Mouse (Mus musculus): ENCODE results near the gene Stk24. TPM values are rescaled to one million over a fixed set of nuclear protein-coding genes. Genes with fewer than 3 reads are reported as not detected.

Gene Stk24
- total and polyA plus RNA-seq, 3 experiments: 21.4 to 75.6 (median 70.2) TPM

GRCm38 (mm10) chr14:121353648-121354377, 26.0 kb downstream of the Stk24 start:
- Histone ChIP-seq H3K4me3 (no peak overlapping the region), H3K9ac (ENCODE audit: low read depth, low read length) (no peak overlapping the region), H3K27me3 (ENCODE audit: control insufficient read depth, insufficient read depth, low read length) (no peaks in the 10 kb centered on the region), H3K79me2 (replicated peaks; ENCODE audit: control insufficient read depth, insufficient read depth, low read length) (peaks cover 11% of the 10 kb centered on the region), H3K27ac (no peak overlapping the region), H3K4me1 (ENCODE audit: control insufficient read depth, insufficient read depth, low read length) (peaks cover 38% of the 10 kb centered on the region), H3K36me3 (ENCODE audit: control insufficient read depth, insufficient read depth, low read length) (peaks cover 9% of the 10 kb centered on the region)
- WGBS: 67% methylated on average over 10 of the region's 10 CpGs
- no peak for TF ChIP-seq CTCF (IDR thresholded peaks at IDR 0.05)
- TF ChIP-seq EP300 (IDR thresholded peaks at IDR 0.05; ENCODE audit: insufficient read depth, low read depth, low read length): no peak
- TF ChIP-seq POLR2A (IDR thresholded peaks at IDR 0.05; ENCODE audit: insufficient read depth, low read depth, low read length): no peak
- no peak for DNase-seq
- intact Hi-C loops (cut with DNase I): loop anchor here (5.0 kb wide), 1 partner anchor 42 kb away; no protein-coding TSS in a partner anchor

GRCm38 (mm10) chr14:121352744-121353143, 27.1 kb downstream of the Stk24 start:
- Histone ChIP-seq H3K9ac (ENCODE audit: low read depth, low read length) (no peak overlapping the region), H3K27ac (no peak overlapping the region), H3K27me3 (ENCODE audit: control insufficient read depth, insufficient read depth, low read length) (no peaks in the 10 kb centered on the region), H3K4me3 (no peak overlapping the region), H3K79me2 (replicated peaks; ENCODE audit: control insufficient read depth, insufficient read depth, low read length) (peaks cover 11% of the 10 kb centered on the region), H3K36me3 (ENCODE audit: control insufficient read depth, insufficient read depth, low read length) (peaks cover 10% of the 10 kb centered on the region), H3K4me1 (ENCODE audit: control insufficient read depth, insufficient read depth, low read length) (peaks cover 44% of the 10 kb centered on the region)
- intact Hi-C loops (cut with DNase I): loop anchor here (5.0 kb wide), 1 partner anchor 40 kb away; no protein-coding TSS in a partner anchor
- no peak for TF ChIP-seq EP300 (IDR thresholded peaks at IDR 0.05; ENCODE audit: insufficient read depth, low read depth, low read length)
- TF ChIP-seq POLR2A (IDR thresholded peaks at IDR 0.05; ENCODE audit: insufficient read depth, low read depth, low read length): no peak
- no peak for TF ChIP-seq CTCF (IDR thresholded peaks at IDR 0.05)
- 65% methylated on average over 6 of the region's 6 CpGs for WGBS
- DNase-seq: no peak

- no peak overlapping the region for H3K27ac ChIP-seq
- no peak for DNase-seq
- no peak for TF ChIP-seq CTCF (IDR thresholded peaks at IDR 0.05)
- TF ChIP-seq EP300 (IDR thresholded peaks at IDR 0.05; ENCODE audit: insufficient read depth, low read depth, low read length): no peak
- no peak for TF ChIP-seq POLR2A (IDR thresholded peaks at IDR 0.05; ENCODE audit: insufficient read depth, low read depth, low read length)
- no peak overlapping the region for H3K4me3 ChIP-seq
- intact Hi-C loops (cut with DNase I): loop anchor here (5.0 kb wide), 1 partner anchor 39 kb away; no protein-coding TSS in a partner anchor
- peaks cover 52% of the 10 kb centered on the region for H3K4me1 ChIP-seq (ENCODE audit: control insufficient read depth, insufficient read depth, low read length)
- 80% methylated on average over 4 of the region's 4 CpGs for WGBS
- H3K27me3 ChIP-seq (ENCODE audit: control insufficient read depth, insufficient read depth, low read length): no peaks in the 10 kb centered on the region
- no peak overlapping the region for H3K9ac ChIP-seq (ENCODE audit: low read depth, low read length)
- peaks cover 11% of the 10 kb centered on the region for H3K79me2 ChIP-seq (replicated peaks; ENCODE audit: control insufficient read depth, insufficient read depth, low read length)
- H3K36me3 ChIP-seq (ENCODE audit: control insufficient read depth, insufficient read depth, low read length): peaks cover 10% of the 10 kb centered on the region
These were observed 28.1 kb downstream of the Stk24 start for GRCm38 (mm10) chr14:121351737-121352136.

- no peak for TF ChIP-seq EP300 (IDR thresholded peaks at IDR 0.05; ENCODE audit: insufficient read depth, low read depth, low read length)
- no peak for TF ChIP-seq CTCF (IDR thresholded peaks at IDR 0.05)
- no peak for TF ChIP-seq POLR2A (IDR thresholded peaks at IDR 0.05; ENCODE audit: insufficient read depth, low read depth, low read length)
- H3K27ac ChIP-seq: no peak overlapping the region; the same call in 1 of the 2 replicates
- WGBS: 46% methylated on average over 8 of the region's 8 CpGs
- intact Hi-C loops (cut with DNase I): loop anchor here (5.0 kb wide), 1 partner anchor 38 kb away; no protein-coding TSS in a partner anchor
- peaks cover 13% of the 10 kb centered on the region for H3K79me2 ChIP-seq (replicated peaks; ENCODE audit: control insufficient read depth, insufficient read depth, low read length)
- peaks cover 10% of the 10 kb centered on the region for H3K36me3 ChIP-seq (ENCODE audit: control insufficient read depth, insufficient read depth, low read length)
- peaks cover 51% of the 10 kb centered on the region for H3K4me1 ChIP-seq (ENCODE audit: control insufficient read depth, insufficient read depth, low read length)
- DNase-seq: no peak
- H3K4me3 ChIP-seq: no peak overlapping the region
- no peak overlapping the region for H3K9ac ChIP-seq (ENCODE audit: low read depth, low read length)
- H3K27me3 ChIP-seq (ENCODE audit: control insufficient read depth, insufficient read depth, low read length): no peaks in the 10 kb centered on the region
These were observed 29.8 kb downstream of the Stk24 start for GRCm38 (mm10) chr14:121350011-121350410.

GRCm38 (mm10) chr14:121349291-121349690, 30.5 kb downstream of the Stk24 start:
- no peak for TF ChIP-seq CTCF (IDR thresholded peaks at IDR 0.05)
- TF ChIP-seq POLR2A (IDR thresholded peaks at IDR 0.05; ENCODE audit: insufficient read depth, low read depth, low read length): no peak
- no peak for TF ChIP-seq EP300 (IDR thresholded peaks at IDR 0.05; ENCODE audit: insufficient read depth, low read depth, low read length)
- intact Hi-C loops (cut with DNase I): loop anchor here (2.0 kb wide), 1 partner anchor 30 kb away; no protein-coding TSS in a partner anchor
- Histone ChIP-seq H3K27me3 (ENCODE audit: control insufficient read depth, insufficient read depth, low read length) (no peaks in the 10 kb centered on the region), H3K79me2 (replicated peaks; ENCODE audit: control insufficient read depth, insufficient read depth, low read length) (peaks cover 11% of the 10 kb centered on the region), H3K4me1 (ENCODE audit: control insufficient read depth, insufficient read depth, low read length) (peaks cover 50% of the 10 kb centered on the region), H3K4me3 (no peak overlapping the region), H3K36me3 (ENCODE audit: control insufficient read depth, insufficient read depth, low read length) (peaks cover 10% of the 10 kb centered on the region), H3K27ac (no peak overlapping the region), H3K9ac (ENCODE audit: low read depth, low read length) (no peak overlapping the region)
- WGBS: 63% methylated on average over 5 of the region's 5 CpGs
- DNase-seq: no peak

- H3K79me2 ChIP-seq (replicated peaks; ENCODE audit: control insufficient read depth, insufficient read depth, low read length): peaks cover 11% of the 10 kb centered on the region
- DNase-seq: peak; percentile 57 to 65
- intact Hi-C loops (cut with DNase I): loop anchor here (2.0 kb wide), 1 partner anchor 31 kb away; no protein-coding TSS in a partner anchor
- H3K4me3 ChIP-seq: no peak overlapping the region
- WGBS: 24% methylated on average over 8 of the region's 8 CpGs
- H3K9ac ChIP-seq (ENCODE audit: low read depth, low read length): no peak overlapping the region
- TF ChIP-seq EP300 (IDR thresholded peaks at IDR 0.05; ENCODE audit: insufficient read depth, low read depth, low read length): no peak
- TF ChIP-seq CTCF (IDR thresholded peaks at IDR 0.05): 0 out of 2 replicates have a peak, but pooled peaks have one; percentile 3
- peak overlapping the region; percentile 16; the same call in 1 of the 2 replicates for H3K27ac ChIP-seq
- H3K27me3 ChIP-seq (ENCODE audit: control insufficient read depth, insufficient read depth, low read length): no peaks in the 10 kb centered on the region
- H3K36me3 ChIP-seq (ENCODE audit: control insufficient read depth, insufficient read depth, low read length): peaks cover 10% of the 10 kb centered on the region
- peaks cover 52% of the 10 kb centered on the region for H3K4me1 ChIP-seq (ENCODE audit: control insufficient read depth, insufficient read depth, low read length)
These were observed 31.6 kb downstream of the Stk24 start for GRCm38 (mm10) chr14:121348256-121348655.
